7 mouse cellular contexts compared by ENCODE assay signal in genomic region chr16:76372045-76372940, GRCm38 (mm10). TPM values are rescaled to one million over a fixed set of nuclear protein-coding genes. Genes with fewer than 3 reads are reported as not detected.
DNase-seq lines count a peak whose midpoint lies in the region; ATAC-seq lines count a peak whose summit lies in the region.

No protein-coding gene starts in this region.

- intact Hi-C loops in gastrocnemius, postnatal 14 days (cut with DNase I; ENCODE audit: low total_unique reads): no loop called here

- H3K9me3 ChIP-seq in limb, embryonic 10.5 days (replicated peaks): no peaks in the 10 kb centered on the region
- no peaks in the 10 kb centered on the region for H3K9me3 ChIP-seq in midbrain, embryonic 11.5 days (ENCODE audit: control insufficient read depth, low read length)

- H3K27ac ChIP-seq in limb, embryonic 10.5 days: peak overlapping the region; percentile 99
- peak overlapping the region; percentile 96 for H3K27ac ChIP-seq in midbrain, embryonic 11.5 days (ENCODE audit: low read depth, low read length)

- WGBS in limb, embryonic 10.5 days: under 1% methylated on average over 88 of the region's 102 CpGs
- WGBS in midbrain, embryonic 11.5 days: under 1% methylated on average over 79 of the region's 102 CpGs

- H3K27me3 ChIP-seq in limb, embryonic 10.5 days (ENCODE audit: low read depth, poor library complexity, severe bottlenecking): no peaks in the 10 kb centered on the region
- no peaks in the 10 kb centered on the region for H3K27me3 ChIP-seq in midbrain, embryonic 11.5 days (ENCODE audit: control insufficient read depth, insufficient read depth, low read length)

- peak overlapping the region; percentile 86 for H3K4me3 ChIP-seq in limb, embryonic 10.5 days
- H3K4me3 ChIP-seq in midbrain, embryonic 11.5 days (ENCODE audit: low read depth, low read length): peak overlapping the region; percentile 86

- peak overlapping the region; percentile 62 for H3K4me2 ChIP-seq in midbrain, embryonic 11.5 days

- DNase-seq in adrenal gland, adult 2 months: peak; percentile 84
- DNase-seq in embryo, embryonic 10 days (ENCODE audit: low spot score): peak; percentile 61
- peak; percentile 76 for DNase-seq in gastrocnemius, postnatal 14 days
- peak; percentile 80 for DNase-seq in limb, embryonic 10.5 days (ENCODE audit: low spot score)
- peak; percentile 96 for DNase-seq in midbrain, embryonic 11.5 days (ENCODE audit: low spot score, missing footprints)
- peak; percentile 58 to 68 for DNase-seq in spleen, adult 18-20 months

- H3K4me1 ChIP-seq in limb, embryonic 10.5 days: peaks cover 31% of the 10 kb centered on the region
- peaks cover 18% of the 10 kb centered on the region for H3K4me1 ChIP-seq in midbrain, embryonic 11.5 days (ENCODE audit: control insufficient read depth, insufficient read depth, low read length)

- peak overlapping the region; percentile 94 for H3K9ac ChIP-seq in midbrain, embryonic 11.5 days (ENCODE audit: low read length)

- ATAC-seq in inflammation-experienced regulatory T-cells, adult 6 months: peak; percentile 5
- ATAC-seq in midbrain, embryonic 11.5 days (ENCODE audit: low FRiP score): peak; percentile 76

- peaks cover 5% of the 10 kb centered on the region for H3K36me3 ChIP-seq in limb, embryonic 10.5 days
- no peaks in the 10 kb centered on the region for H3K36me3 ChIP-seq in midbrain, embryonic 11.5 days (ENCODE audit: control insufficient read depth, insufficient read depth, low read length)

RNA-seq across cellular contexts. Expression of gene Nrip1, which starts 1.3 kb away (rescaled TPM):
- total RNA-seq in adrenal gland, adult 2 months (2021): 10 to 100 TPM; 80.3 to 95.3 TPM
- polyA plus RNA-seq in adrenal gland, adult 2 months (2012; rRNA removed): 7.6 and 7.7 TPM in 2 replicates
- 10 to 100 TPM; 36.7 to 37.0 TPM for total RNA-seq in gastrocnemius, postnatal 14 days (2021)
- polyA plus RNA-seq in inflammation-experienced regulatory T-cells, adult 6 months (2017; shearing (Covaris generic)): 10 to 100 TPM; 26.2 to 66.5 (median 54.1) TPM
- 37.3 and 37.9 TPM in 2 replicates for polyA plus RNA-seq in limb, embryonic 10.5 days (2016; fragmentation: Nextera tagmentation; extraction: Ambion mirVana)
- polyA plus RNA-seq in midbrain, embryonic 11.5 days (2014; fragmentation: Nextera tagmentation; extraction: Ambion mirVana): 20.7 and 24.3 TPM in 2 replicates

Comparison
In these comparisons a context has a peak if more than half of its experiments do, and no peak if none do; other contexts are left out.
1. Peak in every context shown above with its lines: DNase-seq, ATAC-seq, H3K4me3 ChIP-seq and H3K27ac ChIP-seq.